Mouse (Mus musculus) midbrain, embryonic 13.5 days (tissue): ENCODE results near the gene Rnf144b. TPM values are rescaled to one million over a fixed set of nuclear protein-coding genes. Genes with fewer than 3 reads are reported as not detected.
A peak's percentile ranks its signal among the peaks of the same experiment; 100 is the strongest.

ENCODE experiments used
- ATAC-seq: fragments of 200-750 bp; cut with Nextera tagmentation; 2 replicates; pipeline ENCODE4 v1.8.0; 2017; ENCODE audit warnings: mild to moderate bottlenecking, moderate TSS enrichment, moderate library complexity
- H3K27ac ChIP-seq: fragments of 300-500 bp; sonication (generic); 2 replicates; pipeline ENCODE4 v1.5.1; 2015; ENCODE audit warnings: inconsistent platforms, mild to moderate bottlenecking, moderate library complexity
- H3K27me3 ChIP-seq: fragments of 300-500 bp; sonication (generic); 2 replicates; pipeline ENCODE4 v1.6.1; 2015; ENCODE audit warnings: mild to moderate bottlenecking, inconsistent platforms
- H3K36me3 ChIP-seq: fragments of 300-500 bp; sonication (generic); 2 replicates; pipeline ENCODE4 v1.6.1; 2015; ENCODE audit warnings: mild to moderate bottlenecking, inconsistent platforms
- H3K4me1 ChIP-seq: fragments of 300-500 bp; sonication (generic); replicated peaks from 2 replicates; pipeline ENCODE4 v1.6.1; 2015; ENCODE audit warnings: inconsistent platforms
- H3K4me2 ChIP-seq: fragments of 300-500 bp; sonication (generic); replicated peaks from 2 replicates; pipeline ENCODE4 v1.6.1; 2015; ENCODE audit warnings: moderate library complexity, mild to moderate bottlenecking, inconsistent platforms
- H3K4me3 ChIP-seq: fragments of 300-500 bp; sonication (generic); replicated peaks from 2 replicates; pipeline ENCODE4 v1.5.1; 2015; ENCODE audit warnings: mild to moderate bottlenecking, inconsistent platforms
- H3K9ac ChIP-seq: fragments of 300-500 bp; sonication (generic); replicated peaks from 2 replicates; pipeline ENCODE4 v1.6.1; 2015; ENCODE audit warnings: mild to moderate bottlenecking, inconsistent platforms
- H3K9me3 ChIP-seq: fragments of 300-500 bp; sonication (generic); 2 replicates; pipeline ENCODE4 v1.6.1; 2016; ENCODE audit warnings: mild to moderate bottlenecking, inconsistent platforms
- WGBS: fragments of 180-500 bp; shearing (Covaris S2); methylation state at CpG from one replicate; pipeline ENCODE4 v1.1.7; 2015; 5-methylcytosine and 5-hydroxymethylcytosine counted together
- polyA plus RNA-seq: library from polyadenylated mRNA; unstranded; fragments of >200 nt; fragmentation: Nextera tagmentation; extraction: Ambion mirVana; gene quantifications from 2 replicates; pipeline ENCODE4 v1.2.1, GENCODE M21; 2015

Gene Rnf144b
- polyA plus RNA-seq, 1 experiment from 2014 or later: 0.59 TPM

DNA sequence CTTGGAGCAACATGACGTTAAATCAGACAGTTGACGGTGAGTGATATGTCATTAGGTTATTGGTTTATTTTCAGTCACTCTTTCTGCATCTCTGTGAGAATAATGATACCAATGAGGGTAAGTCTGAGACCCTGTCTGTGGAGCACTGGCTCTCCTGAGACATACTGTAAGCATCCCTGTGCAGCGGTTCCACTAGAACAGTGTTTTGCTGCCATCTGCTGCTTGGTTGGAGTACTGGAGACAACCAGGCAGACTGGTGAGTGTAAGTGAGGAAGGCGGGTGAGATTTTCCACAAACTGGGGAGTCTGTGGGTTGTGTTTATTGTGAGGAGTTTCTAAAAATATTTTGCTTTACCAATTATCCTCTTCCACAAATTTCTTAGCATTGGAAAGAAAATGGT is 166.0 kb downstream of the Rnf144b start:
- no peaks in the 10 kb centered on the region for H3K4me1 ChIP-seq
- no peak overlapping the region for H3K27ac ChIP-seq
- H3K27me3 ChIP-seq: no peaks in the 10 kb centered on the region
- no peaks in the 10 kb centered on the region for H3K9me3 ChIP-seq
- H3K4me2 ChIP-seq: no peak overlapping the region
- WGBS: 41% methylated on average over 4 of the region's 4 CpGs
- H3K36me3 ChIP-seq: no peaks in the 10 kb centered on the region
- ATAC-seq: peak; percentile 90
- no peak overlapping the region for H3K9ac ChIP-seq
- H3K4me3 ChIP-seq: no peak overlapping the region

- H3K4me3 ChIP-seq: no peak overlapping the region
- no peak overlapping the region for H3K9ac ChIP-seq
- no peak for ATAC-seq
Observed at GRCm38 (mm10) chr13:47296465-47296864, 174.0 kb downstream of the Rnf144b start.

More at GRCm38 (mm10) chr13:47296465-47296864, 174.0 kb downstream of the Rnf144b start:
- WGBS: 81% methylated on average over 8 of the region's 8 CpGs
- H3K27me3 ChIP-seq: no peaks in the 10 kb centered on the region
- H3K36me3 ChIP-seq: no peaks in the 10 kb centered on the region
- no peak overlapping the region for H3K4me2 ChIP-seq
- H3K9me3 ChIP-seq: no peaks in the 10 kb centered on the region
- no peak overlapping the region for H3K27ac ChIP-seq
- peaks cover 4% of the 10 kb centered on the region; the same call in 1 of the 2 replicates for H3K4me1 ChIP-seq

Other genes starting within 250 kb of the Rnf144b start
- 9.6 and 10.1 TPM in 2 replicates for gene Kif13a, start 192.8 kb upstream of the Rnf144b start, polyA plus RNA-seq
- 10.1 and 12.2 TPM in 2 replicates for gene Nhlrc1, start 107.8 kb upstream of the Rnf144b start, polyA plus RNA-seq
- gene Kdm1b, start 79.2 kb upstream of the Rnf144b start, polyA plus RNA-seq: 20.6 and 22.3 TPM in 2 replicates
- gene Tpmt, start 77.9 kb upstream of the Rnf144b start, polyA plus RNA-seq: 30.0 and 32.3 TPM in 2 replicates
- gene Dek, start 16.5 kb upstream of the Rnf144b start, polyA plus RNA-seq: 186 and 197 TPM in 2 replicates